Mouse (Mus musculus): ENCODE results near the gene Pomgnt1. TPM values are rescaled to one million over a fixed set of nuclear protein-coding genes. Genes with fewer than 3 reads are reported as not detected.

The Pomgnt1 gene
- total RNA-seq, 2 experiments from 2014 or later, result 47.9 to 50.7 TPM

- no peak for TF ChIP-seq CTCF (IDR thresholded peaks at IDR 0.05)
- no peak overlapping the region for H3K27ac ChIP-seq
- no peak for DNase-seq
- H3K4me3 ChIP-seq, result no peak overlapping the region
- intact Hi-C loops (cut with DNase I), result no loop called here
These were observed 42.2 kb downstream of the Pomgnt1 start for GRCm38 (mm10) chr4:116165708-116166407.

- intact Hi-C loops (cut with DNase I), result no loop called here
These were observed 43.8 kb downstream of the Pomgnt1 start, which contains the start of gene Tspan1 for GRCm38 (mm10) chr4:116167404-116167803. TSS of gene Tspan1 (minus strand) at chr4:116167601.

GRCm38 (mm10) chr4:116168617-116169352 is 45.1 kb downstream of the Pomgnt1 start:
- Histone ChIP-seq H3K27ac (no peak overlapping the region), H3K4me3 (no peak overlapping the region)
- peak; percentile 77 for TF ChIP-seq CTCF (IDR thresholded peaks at IDR 0.05)
- intact Hi-C loops (cut with DNase I), result loop anchor here (2.0 kb wide), 1 partner anchor 114 kb away; no protein-coding TSS in a partner anchor
- DNase-seq, result peak; percentile 80

More at GRCm38 (mm10) chr4:116167404-116167803, 43.8 kb downstream of the Pomgnt1 start, which contains the start of gene Tspan1:
- Histone ChIP-seq H3K4me3 (no peak within 1 kb of the TSS), H3K27ac (peak within 1 kb of the TSS; percentile 12; the same call in 1 of the 2 replicates)
- DNase-seq, result peak; percentile 48
- TF ChIP-seq CTCF (IDR thresholded peaks at IDR 0.05), result peak; percentile 35

- no peak overlapping the region for H3K4me3 ChIP-seq
- intact Hi-C loops (cut with DNase I), result loop anchor here (2.0 kb wide), 1 partner anchor 113 kb away; no protein-coding TSS in a partner anchor
- no peak for TF ChIP-seq CTCF (IDR thresholded peaks at IDR 0.05)
These were observed 45.7 kb downstream of the Pomgnt1 start for GRCm38 (mm10) chr4:116169353-116169672.

GRCm38 (mm10) chr4:116173072-116173471 is 49.4 kb downstream of the Pomgnt1 start, which contains the start of the genes 1700042G07Rik and Gm49337:
TSS of gene 1700042G07Rik (plus strand) at chr4:116173372.
TSS of gene Gm49337 (plus strand) at chr4:116173384.
- no peak for DNase-seq
- intact Hi-C loops (cut with DNase I), result no loop called here
- TF ChIP-seq CTCF (IDR thresholded peaks at IDR 0.05), result no peak
- no peak within 1 kb of the TSS for H3K4me3 ChIP-seq
- H3K27ac ChIP-seq, result peak within 1 kb of the TSS; percentile 87

More at GRCm38 (mm10) chr4:116169353-116169672, 45.7 kb downstream of the Pomgnt1 start:
- no peak overlapping the region for H3K27ac ChIP-seq
- no peak for DNase-seq

GRCm38 (mm10) chr4:116173752-116174151 is 50.1 kb downstream of the Pomgnt1 start:
- H3K4me3 ChIP-seq, result no peak overlapping the region
- no peak for DNase-seq
- peak overlapping the region; percentile 87 for H3K27ac ChIP-seq
- no peak for TF ChIP-seq CTCF (IDR thresholded peaks at IDR 0.05)
- intact Hi-C loops (cut with DNase I), result no loop called here

GRCm38 (mm10) chr4:116174466-116175116 is 51.0 kb downstream of the Pomgnt1 start:
- H3K4me3 ChIP-seq, result no peak overlapping the region
- no peak for TF ChIP-seq CTCF (IDR thresholded peaks at IDR 0.05)
- peak overlapping the region; percentile 87 for H3K27ac ChIP-seq
- DNase-seq, result no peak
- intact Hi-C loops (cut with DNase I), result no loop called here

GRCm38 (mm10) chr4:116175136-116175535 is 51.5 kb downstream of the Pomgnt1 start:
- Histone ChIP-seq H3K4me3 (no peak overlapping the region), H3K27ac (peak overlapping the region; percentile 87)
- no peak for DNase-seq
- intact Hi-C loops (cut with DNase I), result no loop called here
- no peak for TF ChIP-seq CTCF (IDR thresholded peaks at IDR 0.05)

GRCm38 (mm10) chr4:116175711-116176542 is 52.3 kb downstream of the Pomgnt1 start:
- intact Hi-C loops (cut with DNase I), result no loop called here
- no peak for TF ChIP-seq CTCF (IDR thresholded peaks at IDR 0.05)
- Histone ChIP-seq H3K4me3 (peak overlapping the region; percentile 64), H3K27ac (peak overlapping the region; percentile 87)
- no peak for DNase-seq

- Histone ChIP-seq H3K27ac (peak overlapping the region; percentile 87), H3K4me3 (peak overlapping the region; percentile 64)
- intact Hi-C loops (cut with DNase I), result no loop called here
- DNase-seq, result peak; percentile 62
- TF ChIP-seq CTCF (IDR thresholded peaks at IDR 0.05), result no peak
These were observed 52.9 kb downstream of the Pomgnt1 start for GRCm38 (mm10) chr4:116176543-116176988.

GRCm38 (mm10) chr4:116177140-116177539 is 53.5 kb downstream of the Pomgnt1 start:
- DNase-seq, result peak; percentile 77
- peak overlapping the region; percentile 87 for H3K27ac ChIP-seq
- peak overlapping the region; percentile 64 for H3K4me3 ChIP-seq
- TF ChIP-seq CTCF (IDR thresholded peaks at IDR 0.05), result no peak
- intact Hi-C loops (cut with DNase I), result no loop called here

GRCm38 (mm10) chr4:116182079-116182478 is 58.4 kb downstream of the Pomgnt1 start:
- Histone ChIP-seq H3K4me3 (no peak overlapping the region), H3K27ac (peak overlapping the region; percentile 80)
- no peak for DNase-seq
- intact Hi-C loops (cut with DNase I), result loop anchor here (2.0 kb wide), 1 partner anchor 39 kb away; the partner anchor contains the start of gene Pik3r3
- TF ChIP-seq CTCF (IDR thresholded peaks at IDR 0.05), result no peak

Measured in gastrocnemius, adult 2 months (tissue).